Mouse (Mus musculus): ENCODE results near the gene Arhgap9. TPM values are rescaled to one million over a fixed set of nuclear protein-coding genes. Genes with fewer than 3 reads are reported as not detected.
"Not testable (repeated sequence)": the region's sequence is repeated elsewhere in the genome, so short reads cannot be mapped to it uniquely, and the experiment has no call there.

The Arhgap9 gene
- polyA plus RNA-seq, 1 experiment from 2014 or later = 0.88 TPM

DNA sequence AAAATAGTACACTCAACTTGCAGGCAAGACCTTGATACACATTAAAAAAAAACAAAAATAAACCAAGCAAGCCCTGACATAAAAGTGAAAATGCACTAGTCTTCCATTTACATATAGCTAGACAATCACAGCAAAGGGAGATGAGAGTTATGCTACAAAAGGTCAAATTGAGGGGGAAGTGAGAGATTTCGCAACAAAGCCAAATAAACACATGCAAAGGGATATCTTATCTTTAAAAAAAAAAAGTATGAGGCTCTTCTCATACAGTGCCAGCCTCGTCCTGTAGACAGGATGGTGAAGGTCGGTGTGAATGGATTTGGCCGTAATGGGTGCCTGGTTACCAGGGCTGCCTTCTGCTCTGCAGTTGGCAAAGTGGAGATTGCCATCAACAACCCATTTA, 8.9 kb upstream of the Arhgap9 start:
- WGBS = 81% methylated on average over 4 of the region's 4 CpGs

DNA sequence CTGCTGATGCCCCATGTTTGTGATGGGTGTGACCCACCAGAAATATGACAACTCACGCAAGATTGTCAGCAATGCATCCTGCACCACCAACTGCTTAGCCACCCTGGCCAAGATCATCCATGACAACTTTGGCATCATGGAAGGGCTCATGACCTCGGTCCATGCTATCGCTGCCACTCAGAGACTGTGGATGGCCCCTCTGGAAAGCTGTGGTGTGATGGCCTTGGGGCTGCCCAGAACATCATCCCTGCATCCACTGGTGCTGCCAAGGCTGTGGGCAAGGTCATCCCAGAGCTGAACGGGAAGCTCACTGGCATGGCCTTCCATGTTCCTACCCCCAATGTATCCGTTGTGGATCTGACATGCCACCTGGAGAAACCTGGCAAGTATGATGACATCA, 8.2 kb upstream of the Arhgap9 start:
- H3K4me2 ChIP-seq; H3K9me3 ChIP-seq (replicated peaks); H3K27ac ChIP-seq (replicated peaks); ATAC-seq (ENCODE audit: low FRiP score); H3K4me3 ChIP-seq (replicated peaks); H3K36me3 ChIP-seq; H3K27me3 ChIP-seq (replicated peaks); H3K9ac ChIP-seq (replicated peaks): not testable (repeated sequence)
- peaks cover 18% of the 10 kb centered on the region for H3K4me1 ChIP-seq
- WGBS = 95% methylated on average over 5 of the region's 5 CpGs

More for the DNA sequence above, 8.9 kb upstream of the Arhgap9 start:
- H3K9ac ChIP-seq (replicated peaks) = no peak overlapping the region
- peaks cover 14% of the 10 kb centered on the region for H3K36me3 ChIP-seq
- H3K4me1 ChIP-seq = peaks cover 18% of the 10 kb centered on the region
- no peaks in the 10 kb centered on the region for H3K27me3 ChIP-seq (replicated peaks)
- ATAC-seq (ENCODE audit: low FRiP score) = no peak
- H3K4me2 ChIP-seq = peak overlapping the region; percentile 71; the same call in 1 of the 2 replicates
- H3K27ac ChIP-seq (replicated peaks) = no peak overlapping the region
- H3K4me3 ChIP-seq (replicated peaks) = peak overlapping the region; percentile 82; the same call in 1 of the 2 replicates
- H3K9me3 ChIP-seq (replicated peaks) = no peaks in the 10 kb centered on the region

DNA sequence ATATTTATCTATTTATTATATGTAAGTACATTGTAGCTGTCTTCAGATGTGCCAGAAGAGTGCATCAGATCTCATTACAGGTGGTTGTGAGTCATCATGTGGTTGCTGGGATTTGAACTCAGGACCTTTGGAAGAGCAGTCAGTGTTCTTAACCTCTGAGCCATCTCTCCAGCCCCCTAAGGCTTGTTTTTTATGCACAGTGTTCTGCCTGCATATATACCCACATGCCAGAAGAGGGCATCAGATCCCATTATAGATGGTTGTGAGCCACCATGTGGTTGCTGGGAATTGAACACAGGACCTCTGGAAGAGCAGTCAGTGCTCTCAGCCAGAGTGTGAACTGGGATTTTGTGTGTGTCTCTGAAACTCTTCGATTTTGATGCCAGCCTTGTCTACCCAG, 6.8 kb upstream of the Arhgap9 start:
- H3K4me1 ChIP-seq = peaks cover 18% of the 10 kb centered on the region
- 79% methylated on average over 1 of the region's 1 CpGs for WGBS
- H3K36me3 ChIP-seq; H3K9ac ChIP-seq (replicated peaks); H3K9me3 ChIP-seq (replicated peaks); H3K4me3 ChIP-seq (replicated peaks); H3K27ac ChIP-seq (replicated peaks); H3K27me3 ChIP-seq (replicated peaks); H3K4me2 ChIP-seq; ATAC-seq (ENCODE audit: low FRiP score): not testable (repeated sequence)

DNA sequence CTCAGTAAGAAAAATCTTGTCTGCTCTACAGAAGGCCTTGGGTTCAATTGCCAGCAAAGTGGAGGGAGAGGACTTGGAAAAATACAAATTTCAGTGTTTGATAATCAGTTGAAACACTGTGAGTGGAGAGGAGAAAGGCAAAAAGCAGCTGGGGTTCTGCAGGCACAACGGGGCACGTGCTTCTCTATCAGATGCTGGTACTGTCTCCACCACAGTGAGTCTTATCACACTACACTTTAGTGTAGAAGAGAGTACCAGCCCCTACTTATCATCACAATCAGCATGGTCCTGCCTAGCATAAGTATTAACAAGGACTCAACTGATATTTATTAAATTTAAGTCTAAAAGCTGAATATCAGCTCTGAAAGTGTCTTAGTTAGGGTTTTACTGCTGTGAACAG, 4.5 kb upstream of the Arhgap9 start:
- Histone ChIP-seq H3K36me3 (no peaks in the 10 kb centered on the region), H3K27me3 (replicated peaks) (peaks cover 1% of the 10 kb centered on the region; the same call in 1 of the 2 replicates), H3K4me2 (no peak overlapping the region), H3K9me3 (replicated peaks) (no peaks in the 10 kb centered on the region), H3K4me3 (replicated peaks) (no peak overlapping the region), H3K27ac (replicated peaks) (no peak overlapping the region), H3K4me1 (peaks cover 5% of the 10 kb centered on the region; the same call in 1 of the 2 replicates), H3K9ac (replicated peaks) (no peak overlapping the region)
- ATAC-seq (ENCODE audit: low FRiP score) = no peak
- WGBS = 87% methylated on average over 2 of the region's 2 CpGs

DNA sequence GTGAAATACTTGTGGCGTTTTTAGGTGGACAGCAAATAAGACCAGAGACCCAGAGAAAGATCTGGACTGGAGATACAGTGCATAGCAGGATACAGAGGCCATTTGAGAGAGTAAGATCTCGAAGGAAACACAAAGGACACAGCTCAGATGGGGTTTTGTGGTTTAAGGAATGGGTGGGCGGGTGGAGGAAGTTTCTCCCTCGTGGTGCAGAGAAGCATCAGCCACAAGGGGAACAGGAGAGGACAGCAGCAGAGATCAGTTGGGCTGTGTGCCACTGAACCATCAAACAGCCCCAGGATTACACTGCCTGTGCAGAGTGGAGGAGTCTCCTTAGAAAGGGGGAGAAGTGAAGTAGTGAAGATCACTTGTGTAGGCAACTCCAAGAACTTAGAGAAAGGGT, 3.8 kb upstream of the Arhgap9 start:
- Histone ChIP-seq H3K4me2 (no peak overlapping the region), H3K4me1 (no peaks in the 10 kb centered on the region), H3K9me3 (replicated peaks) (no peaks in the 10 kb centered on the region), H3K27ac (replicated peaks) (no peak overlapping the region), H3K36me3 (no peaks in the 10 kb centered on the region), H3K4me3 (replicated peaks) (no peak overlapping the region), H3K27me3 (replicated peaks) (peaks cover 8% of the 10 kb centered on the region; the same call in 1 of the 2 replicates), H3K9ac (replicated peaks) (no peak overlapping the region)
- 44% methylated on average over 4 of the region's 4 CpGs for WGBS
- ATAC-seq (ENCODE audit: low FRiP score) = no peak

DNA sequence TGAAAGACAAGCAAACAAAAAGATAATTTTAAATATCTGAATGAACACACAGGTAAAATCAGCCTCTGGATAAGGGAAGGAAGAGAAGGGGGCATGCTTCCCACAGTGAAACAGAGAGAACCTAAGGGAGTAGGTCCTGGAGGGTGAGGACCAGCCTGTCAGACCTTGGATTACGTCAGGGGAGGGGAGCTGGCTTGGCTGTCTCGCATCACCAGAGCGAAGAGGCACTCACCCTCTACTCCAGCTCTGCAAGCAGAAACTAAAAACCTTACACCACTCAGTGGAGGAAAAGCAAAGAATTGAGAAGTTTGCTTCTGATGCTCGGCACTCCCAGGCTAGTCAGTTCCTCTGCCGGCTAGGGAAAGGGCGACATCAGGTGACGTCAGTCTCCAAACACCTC, 1.8 kb upstream of the Arhgap9 start:
- Histone ChIP-seq H3K9ac (replicated peaks) (no peak overlapping the region), H3K4me2 (no peak overlapping the region), H3K27me3 (replicated peaks) (peaks cover 26% of the 10 kb centered on the region), H3K36me3 (no peaks in the 10 kb centered on the region), H3K27ac (replicated peaks) (no peak overlapping the region), H3K4me3 (replicated peaks) (no peak overlapping the region), H3K4me1 (no peaks in the 10 kb centered on the region; the same call in 1 of the 2 replicates), H3K9me3 (replicated peaks) (no peaks in the 10 kb centered on the region)
- 80% methylated on average over 7 of the region's 7 CpGs for WGBS
- no peak for ATAC-seq (ENCODE audit: low FRiP score)

DNA sequence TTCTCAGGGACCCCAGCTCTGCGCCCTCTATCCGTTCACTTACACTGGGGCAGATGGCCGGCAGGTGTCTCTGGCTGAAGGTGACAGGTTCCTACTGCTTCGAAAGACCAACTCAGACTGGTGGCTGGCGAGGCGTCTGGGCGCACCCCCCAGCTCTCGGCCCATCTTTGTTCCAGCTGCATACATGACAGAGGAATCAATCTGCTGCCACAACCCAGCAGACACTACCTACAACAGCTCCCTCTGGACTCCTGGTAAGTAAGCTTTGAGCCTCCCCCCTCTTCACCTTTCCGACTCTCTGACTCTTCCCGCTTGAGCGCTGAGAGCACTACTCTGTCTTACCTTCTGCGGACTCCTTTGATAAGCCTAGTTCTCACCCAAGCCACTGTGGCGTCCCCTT, 414 bp downstream of the Arhgap9 start:
- 66% methylated on average over 13 of the region's 13 CpGs for WGBS
- no peak overlapping the region for H3K27ac ChIP-seq (replicated peaks)
- no peak for ATAC-seq (ENCODE audit: low FRiP score)
- H3K36me3 ChIP-seq = no peaks in the 10 kb centered on the region
- no peak overlapping the region for H3K9ac ChIP-seq (replicated peaks)
- no peak overlapping the region for H3K4me3 ChIP-seq (replicated peaks)
- peaks cover 47% of the 10 kb centered on the region for H3K27me3 ChIP-seq (replicated peaks)
- peaks cover 15% of the 10 kb centered on the region for H3K4me1 ChIP-seq
- no peak overlapping the region for H3K4me2 ChIP-seq
- H3K9me3 ChIP-seq (replicated peaks) = no peaks in the 10 kb centered on the region

DNA sequence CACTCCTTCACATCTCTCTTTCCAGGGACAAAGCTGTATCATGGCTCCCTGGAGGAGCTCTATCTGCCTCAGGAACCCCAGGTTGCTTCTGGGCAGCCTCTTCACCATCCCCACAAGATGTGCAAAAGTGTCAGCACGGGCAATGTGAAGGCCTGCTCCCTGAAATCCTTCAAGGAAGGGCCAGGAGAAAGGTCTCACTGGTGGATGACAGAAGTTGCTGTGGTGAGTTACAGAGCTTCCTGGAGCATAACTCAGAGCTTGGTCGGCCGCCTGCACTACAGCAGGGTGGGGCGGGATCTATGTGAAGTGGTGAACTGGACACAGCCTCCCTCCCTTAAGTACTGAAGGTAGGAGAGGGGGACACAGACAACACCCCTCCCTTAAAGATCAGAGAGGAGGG, 905 bp downstream of the Arhgap9 start:
- no peaks in the 10 kb centered on the region for H3K9me3 ChIP-seq (replicated peaks)
- H3K4me3 ChIP-seq (replicated peaks) = no peak overlapping the region
- 88% methylated on average over 4 of the region's 4 CpGs for WGBS
- peaks cover 52% of the 10 kb centered on the region for H3K27me3 ChIP-seq (replicated peaks)
- no peaks in the 10 kb centered on the region for H3K36me3 ChIP-seq
- H3K9ac ChIP-seq (replicated peaks) = no peak overlapping the region
- no peak for ATAC-seq (ENCODE audit: low FRiP score)
- H3K4me2 ChIP-seq = no peak overlapping the region
- H3K27ac ChIP-seq (replicated peaks) = no peak overlapping the region
- peaks cover 15% of the 10 kb centered on the region for H3K4me1 ChIP-seq

DNA sequence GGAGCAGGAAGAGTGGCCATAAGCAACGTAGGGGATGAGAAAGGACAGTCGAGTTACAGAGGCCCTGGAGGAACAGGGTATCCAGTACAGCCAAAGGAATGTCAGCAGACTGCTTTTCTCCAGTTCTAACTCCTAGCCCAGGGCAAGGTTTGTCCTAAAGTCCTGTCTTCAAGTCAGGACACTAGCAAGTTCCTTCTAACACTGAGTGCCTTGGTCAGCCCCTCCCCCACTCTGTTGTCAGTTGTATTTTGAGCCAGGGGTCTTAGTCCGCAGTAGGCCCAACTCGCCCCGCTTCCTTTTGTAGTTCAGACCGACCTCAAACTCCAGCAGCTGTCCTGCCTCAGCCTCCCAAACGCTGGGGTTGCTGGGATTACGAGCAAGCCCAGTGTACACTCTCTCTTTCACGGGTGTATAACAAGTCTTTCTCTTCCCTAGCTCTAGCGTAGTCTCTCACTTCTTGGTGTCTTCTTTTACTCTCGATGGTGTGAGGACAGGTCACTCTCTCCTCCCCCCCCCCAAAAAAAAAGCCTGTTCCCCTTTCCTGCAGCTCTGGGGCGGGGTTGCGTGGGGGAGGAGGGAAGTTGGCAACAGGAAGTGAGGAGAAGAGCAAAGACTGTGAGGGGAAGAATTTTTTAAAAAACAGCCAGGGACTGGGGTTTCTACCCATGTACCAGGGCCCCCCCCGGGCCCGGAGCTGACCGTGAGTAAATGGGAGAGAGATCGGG, 1.5 kb downstream of the Arhgap9 start:
- WGBS = 73% methylated on average over 17 of the region's 17 CpGs
- H3K36me3 ChIP-seq = no peaks in the 10 kb centered on the region
- ATAC-seq (ENCODE audit: low FRiP score) = no peak
- H3K27me3 ChIP-seq (replicated peaks) = peaks cover 58% of the 10 kb centered on the region
- no peak overlapping the region for H3K9ac ChIP-seq (replicated peaks)
- H3K27ac ChIP-seq (replicated peaks) = no peak overlapping the region
- no peaks in the 10 kb centered on the region for H3K9me3 ChIP-seq (replicated peaks)
- no peak overlapping the region for H3K4me2 ChIP-seq
- no peak overlapping the region for H3K4me3 ChIP-seq (replicated peaks)
- peaks cover 15% of the 10 kb centered on the region for H3K4me1 ChIP-seq

DNA sequence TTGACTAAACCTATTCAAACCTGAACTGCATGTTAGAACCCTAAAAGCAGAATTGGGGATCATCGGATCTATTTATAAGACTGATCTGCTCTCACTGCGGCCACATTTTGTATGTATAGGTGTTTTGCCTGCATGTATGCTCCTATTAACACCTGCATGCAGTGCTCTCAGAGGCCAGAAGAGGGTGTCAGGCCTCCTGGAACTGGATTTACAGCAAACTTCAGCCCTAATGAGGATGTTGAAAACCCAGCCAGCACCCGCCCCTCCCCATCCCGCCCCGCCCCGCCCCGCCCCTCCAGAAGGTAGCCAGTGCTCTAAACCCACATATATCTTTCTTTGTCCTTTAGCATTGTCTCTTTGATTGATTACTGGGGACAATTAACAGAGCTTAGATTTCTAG, 2.7 kb downstream of the Arhgap9 start:
- Histone ChIP-seq H3K9ac (replicated peaks) (no peak overlapping the region), H3K4me2 (no peak overlapping the region), H3K4me1 (peaks cover 15% of the 10 kb centered on the region), H3K36me3 (no peaks in the 10 kb centered on the region), H3K27me3 (replicated peaks) (peaks cover 70% of the 10 kb centered on the region), H3K9me3 (replicated peaks) (no peaks in the 10 kb centered on the region), H3K27ac (replicated peaks) (no peak overlapping the region), H3K4me3 (replicated peaks) (no peak overlapping the region)
- 8% methylated on average over 7 of the region's 7 CpGs for WGBS
- no peak for ATAC-seq (ENCODE audit: low FRiP score)

DNA sequence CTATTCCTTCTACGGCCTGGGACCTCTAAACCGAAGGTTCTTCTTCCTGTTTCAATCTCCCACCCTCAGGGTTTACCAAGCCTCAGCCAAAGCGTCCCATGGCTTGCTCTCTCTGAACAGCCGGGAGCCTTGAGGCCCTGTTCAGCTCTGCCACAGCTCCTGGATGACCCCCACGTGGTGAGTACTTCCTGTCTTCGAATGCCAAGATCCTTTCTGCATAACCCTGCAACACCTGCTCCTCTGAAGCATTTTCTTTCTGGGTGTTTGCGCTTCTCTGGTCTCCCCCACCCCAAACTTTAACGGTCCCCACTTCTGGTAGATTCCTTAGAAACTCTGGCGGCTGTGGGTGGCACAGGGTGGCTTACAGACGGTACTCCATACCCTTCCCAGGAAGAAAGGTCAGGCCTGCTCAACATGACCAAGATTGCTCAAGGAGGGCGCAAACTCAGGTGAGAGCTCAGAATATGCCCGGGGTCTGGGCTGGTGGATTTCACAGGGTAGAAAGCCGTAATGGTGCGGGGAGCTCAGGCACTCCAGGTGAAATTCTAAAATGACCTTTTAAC, 3.8 kb downstream of the Arhgap9 start:
- Histone ChIP-seq H3K27me3 (replicated peaks) (peaks cover 71% of the 10 kb centered on the region), H3K9ac (replicated peaks) (no peak overlapping the region), H3K36me3 (no peaks in the 10 kb centered on the region), H3K4me2 (peak overlapping the region; percentile 59), H3K4me1 (peaks cover 15% of the 10 kb centered on the region), H3K9me3 (replicated peaks) (no peaks in the 10 kb centered on the region), H3K27ac (replicated peaks) (no peak overlapping the region), H3K4me3 (replicated peaks) (peak overlapping the region; percentile 37; the same call in 1 of the 2 replicates)
- 25% methylated on average over 14 of the region's 14 CpGs for WGBS
- no peak for ATAC-seq (ENCODE audit: low FRiP score)

All from neural tube, embryonic 15.5 days (tissue).